Mouse (Mus musculus) stomach, embryonic 15.5 days (tissue): ENCODE results near the gene Tctn1. TPM values are rescaled to one million over a fixed set of nuclear protein-coding genes. Genes with fewer than 3 reads are reported as not detected.

Experiments
- ATAC-seq: fragments of 200-750 bp; cut with Nextera tagmentation; 2 replicates; pipeline ENCODE4 v1.8.0; 2017; ENCODE audit warnings: low read depth, moderate number of reproducible peaks, moderate TSS enrichment; ENCODE audit not compliant: insufficient read depth, low FRiP score
- H3K27ac ChIP-seq: fragments of 300-500 bp; sonication (generic); 2 replicates; pipeline ENCODE4 v1.5.1; 2015; ENCODE audit warnings: mild to moderate bottlenecking, inconsistent platforms
- H3K27me3 ChIP-seq: fragments of 300-500 bp; sonication (generic); replicated peaks from 2 replicates; pipeline ENCODE4 v1.6.1; 2015; ENCODE audit warnings: inconsistent platforms
- H3K36me3 ChIP-seq: fragments of 300-500 bp; sonication (generic); 2 replicates; pipeline ENCODE4 v1.6.1; 2015; ENCODE audit warnings: inconsistent platforms
- H3K4me1 ChIP-seq: fragments of 300-500 bp; sonication (generic); 2 replicates; pipeline ENCODE4 v1.6.1; 2015; ENCODE audit warnings: inconsistent platforms
- H3K4me2 ChIP-seq: fragments of 300-500 bp; sonication (generic); 2 replicates; pipeline ENCODE4 v1.6.1; 2015; ENCODE audit warnings: mild to moderate bottlenecking, inconsistent platforms
- H3K4me3 ChIP-seq: fragments of 300-500 bp; sonication (generic); replicated peaks from 2 replicates; pipeline ENCODE4 v1.5.1; 2015; ENCODE audit warnings: inconsistent platforms
- H3K9ac ChIP-seq: fragments of 300-500 bp; sonication (generic); 2 replicates; pipeline ENCODE4 v1.6.1; 2015; ENCODE audit warnings: inconsistent platforms
- H3K9me3 ChIP-seq: fragments of 300-500 bp; sonication (generic); 2 replicates; pipeline ENCODE4 v1.6.1; 2016; ENCODE audit warnings: inconsistent platforms
- WGBS: fragments of 180-500 bp; shearing (Covaris S2); methylation state at CpG from one replicate; pipeline ENCODE4 v1.1.7; 2015; 5-methylcytosine and 5-hydroxymethylcytosine counted together
- polyA plus RNA-seq: library from polyadenylated mRNA; unstranded; fragments of >200 nt; fragmentation: Nextera tagmentation; extraction: Ambion mirVana; gene quantifications from 2 replicates; pipeline ENCODE4 v1.2.1, GENCODE M21; 2015

The Tctn1 gene
- polyA plus RNA-seq, 1 experiment from 2014 or later: 4.8 TPM

DNA sequence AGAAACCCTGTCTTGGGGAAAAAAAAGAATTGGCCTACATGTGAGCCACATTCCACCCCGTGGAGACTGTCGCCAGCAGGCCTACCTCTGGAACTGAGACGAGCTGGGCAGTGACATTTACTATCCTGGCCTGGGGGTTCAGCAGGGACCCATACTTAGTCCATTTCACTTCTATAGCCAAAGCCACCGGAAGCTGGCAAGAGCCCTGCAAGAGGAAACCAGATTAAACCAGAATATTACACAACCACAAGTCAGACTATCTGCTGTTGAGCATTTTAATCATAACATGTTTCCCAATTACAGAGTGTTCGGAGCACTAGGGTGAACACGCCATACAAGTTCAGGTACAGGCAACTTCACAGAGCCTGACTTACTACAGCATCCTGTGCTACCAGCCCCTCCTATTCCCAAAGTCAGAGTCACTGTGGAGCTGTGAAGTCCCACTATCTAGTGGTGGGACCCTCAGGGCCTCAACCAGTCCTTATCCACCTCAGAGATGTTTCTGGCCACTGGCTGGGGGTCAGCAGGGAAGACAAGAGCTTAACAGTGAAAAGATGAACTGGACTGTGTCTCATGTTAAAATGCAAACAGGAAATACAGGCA lies 21.6 kb downstream of the Tctn1 start:
- no peak overlapping the region for H3K27ac ChIP-seq
- H3K36me3 ChIP-seq: 0 out of 2 replicates have a peak, but pooled peaks cover 5% of the 10 kb centered on the region
- H3K9ac ChIP-seq: no peak overlapping the region
- H3K4me1 ChIP-seq: no peaks in the 10 kb centered on the region
- H3K4me2 ChIP-seq: no peak overlapping the region
- no peak overlapping the region for H3K4me3 ChIP-seq
- no peaks in the 10 kb centered on the region for H3K27me3 ChIP-seq
- no peak for ATAC-seq
- 83% methylated on average over 6 of the region's 6 CpGs for WGBS
- no peaks in the 10 kb centered on the region for H3K9me3 ChIP-seq

DNA sequence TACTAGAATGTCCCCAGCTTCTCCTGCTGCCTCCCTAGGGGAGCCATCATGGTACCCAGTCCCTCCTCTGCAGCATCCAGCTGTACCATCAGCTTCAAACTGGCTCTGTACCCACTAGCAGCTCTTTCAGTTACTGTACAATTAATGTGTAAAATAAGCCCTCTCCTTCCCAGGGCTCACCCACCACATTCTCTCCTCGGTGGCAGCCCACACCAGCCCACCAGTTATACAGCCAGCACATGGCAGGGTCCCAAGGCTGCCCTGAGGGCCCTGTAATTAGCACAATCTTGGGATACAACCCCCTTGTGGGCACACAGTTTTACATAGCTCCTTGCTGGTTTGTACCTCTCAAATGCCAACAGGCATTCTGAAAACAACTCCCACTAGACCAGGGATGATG lies 23.3 kb downstream of the Tctn1 start:
- ATAC-seq: no peak
- no peaks in the 10 kb centered on the region for H3K9me3 ChIP-seq
- no peak overlapping the region for H3K4me2 ChIP-seq
- H3K4me1 ChIP-seq: no peaks in the 10 kb centered on the region
- H3K36me3 ChIP-seq: 0 out of 2 replicates have a peak, but pooled peaks cover 5% of the 10 kb centered on the region
- no peak overlapping the region for H3K9ac ChIP-seq
- WGBS: 81% methylated on average over 1 of the region's 1 CpGs
- H3K27ac ChIP-seq: no peak overlapping the region
- H3K27me3 ChIP-seq: no peaks in the 10 kb centered on the region
- no peak overlapping the region for H3K4me3 ChIP-seq

GRCm38 (mm10) chr5:122240521-122240920 lies 23.7 kb downstream of the Tctn1 start:
- Histone ChIP-seq H3K4me3 (no peak overlapping the region), H3K4me1 (no peaks in the 10 kb centered on the region), H3K9me3 (no peaks in the 10 kb centered on the region), H3K9ac (no peak overlapping the region), H3K27ac (no peak overlapping the region), H3K4me2 (no peak overlapping the region), H3K36me3 (0 out of 2 replicates have a peak, but pooled peaks cover 5% of the 10 kb centered on the region), H3K27me3 (no peaks in the 10 kb centered on the region)
- WGBS: 90% methylated on average over 11 of the region's 11 CpGs
- no peak for ATAC-seq

- Histone ChIP-seq H3K4me1 (no peaks in the 10 kb centered on the region), H3K9me3 (no peaks in the 10 kb centered on the region), H3K9ac (no peak overlapping the region), H3K27me3 (no peaks in the 10 kb centered on the region), H3K27ac (no peak overlapping the region), H3K4me2 (no peak overlapping the region), H3K36me3 (0 out of 2 replicates have a peak, but pooled peaks cover 5% of the 10 kb centered on the region), H3K4me3 (no peak overlapping the region)
- 75% methylated on average over 7 of the region's 7 CpGs for WGBS
- ATAC-seq: no peak
Observed at GRCm38 (mm10) chr5:122239618-122240017, 24.6 kb downstream of the Tctn1 start.

- 64% methylated on average over 5 of the region's 5 CpGs for WGBS
- Histone ChIP-seq H3K4me3 (no peak overlapping the region), H3K27ac (no peak overlapping the region), H3K4me2 (no peak overlapping the region), H3K9me3 (no peaks in the 10 kb centered on the region), H3K9ac (no peak overlapping the region), H3K4me1 (no peaks in the 10 kb centered on the region), H3K27me3 (no peaks in the 10 kb centered on the region), H3K36me3 (0 out of 2 replicates have a peak, but pooled peaks cover 5% of the 10 kb centered on the region)
- ATAC-seq: no peak
Observed at GRCm38 (mm10) chr5:122237200-122237599, 27.1 kb downstream of the Tctn1 start.

DNA sequence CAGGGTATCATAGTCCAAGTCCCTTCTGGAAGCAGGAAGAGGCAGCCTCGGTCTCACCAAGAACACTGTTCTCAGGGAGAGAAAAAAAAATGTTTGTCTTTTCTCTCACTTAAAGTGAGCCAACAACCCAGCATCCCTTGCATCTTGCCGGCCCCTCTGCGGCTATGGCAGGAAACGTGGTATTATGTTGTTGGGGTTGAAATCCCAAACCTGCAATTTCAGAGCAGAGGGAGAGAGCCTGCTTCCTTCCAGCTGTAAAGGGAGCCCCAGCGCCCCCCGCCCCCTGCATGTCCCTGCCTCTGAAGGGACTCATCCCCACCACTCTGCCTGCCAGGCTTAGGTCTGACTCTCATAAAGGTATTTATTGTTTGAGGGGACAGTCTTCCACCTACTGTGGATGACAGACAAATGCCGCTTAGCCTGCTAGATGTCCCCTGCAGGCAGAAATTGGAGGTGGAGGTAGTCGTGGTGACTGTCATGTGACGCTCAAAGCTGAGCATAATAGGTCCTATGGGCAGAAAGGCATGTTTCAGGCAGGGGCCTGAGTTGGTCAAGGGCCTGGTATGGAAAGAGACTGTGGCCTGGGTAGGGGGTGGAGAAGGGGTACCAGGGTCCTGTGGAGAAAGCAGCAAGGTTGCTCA lies 28.9 kb downstream of the Tctn1 start:
- no peaks in the 10 kb centered on the region for H3K4me1 ChIP-seq
- no peak overlapping the region for H3K4me3 ChIP-seq
- H3K4me2 ChIP-seq: no peak overlapping the region
- 54% methylated on average over 9 of the region's 9 CpGs for WGBS
- H3K27me3 ChIP-seq: no peaks in the 10 kb centered on the region
- no peak overlapping the region for H3K9ac ChIP-seq
- H3K36me3 ChIP-seq: 0 out of 2 replicates have a peak, but pooled peaks cover 3% of the 10 kb centered on the region
- no peaks in the 10 kb centered on the region for H3K9me3 ChIP-seq
- ATAC-seq: no peak
- H3K27ac ChIP-seq: no peak overlapping the region

DNA sequence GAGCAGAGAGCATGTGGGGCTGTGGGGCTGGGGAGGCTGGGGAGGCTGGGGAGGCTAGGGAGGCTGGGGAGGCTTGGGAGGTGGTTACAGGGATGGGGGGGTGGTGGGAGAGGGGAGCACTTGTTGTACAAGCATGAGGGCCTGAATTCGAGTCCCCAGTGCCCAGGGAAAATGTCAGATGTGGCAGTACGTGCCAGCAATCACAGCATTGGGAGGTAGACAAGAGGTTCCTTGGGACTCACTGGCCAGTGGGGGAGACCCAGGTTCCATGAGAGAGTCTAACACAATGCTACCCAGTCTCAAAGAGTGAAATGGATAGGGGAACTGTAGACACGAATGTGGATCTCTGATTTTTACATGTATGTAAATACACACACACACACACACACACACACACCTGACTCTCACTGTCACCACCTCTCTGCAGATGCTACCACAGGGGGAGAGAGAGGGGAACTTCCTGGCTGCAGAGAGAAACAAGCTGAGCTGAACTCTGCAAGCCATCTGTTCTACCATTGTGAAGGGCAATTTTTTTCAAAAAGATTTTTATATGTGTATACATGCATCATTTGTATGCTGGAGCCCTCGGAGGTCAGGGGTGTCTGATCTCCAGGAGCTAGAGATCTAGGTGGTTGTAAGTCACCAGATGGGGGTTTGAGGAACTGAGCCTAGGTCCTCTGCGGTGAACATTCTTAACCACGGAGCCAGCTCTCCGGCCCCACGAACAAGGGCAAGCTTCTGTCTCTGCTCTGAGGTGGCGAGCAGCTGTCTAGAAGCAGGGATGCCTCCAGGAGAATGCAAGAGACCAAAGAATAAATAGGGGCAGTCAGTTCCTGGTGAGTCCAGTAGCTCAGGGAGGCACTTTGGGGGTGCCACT lies 29.7 kb downstream of the Tctn1 start:
- WGBS: 70% methylated on average over 9 of the region's 9 CpGs
- Histone ChIP-seq H3K4me2 (no peak overlapping the region), H3K27me3 (no peaks in the 10 kb centered on the region), H3K9ac (no peak overlapping the region), H3K9me3 (no peaks in the 10 kb centered on the region), H3K27ac (no peak overlapping the region), H3K4me3 (no peak overlapping the region), H3K36me3 (no peaks in the 10 kb centered on the region), H3K4me1 (no peaks in the 10 kb centered on the region)
- ATAC-seq: no peak

DNA sequence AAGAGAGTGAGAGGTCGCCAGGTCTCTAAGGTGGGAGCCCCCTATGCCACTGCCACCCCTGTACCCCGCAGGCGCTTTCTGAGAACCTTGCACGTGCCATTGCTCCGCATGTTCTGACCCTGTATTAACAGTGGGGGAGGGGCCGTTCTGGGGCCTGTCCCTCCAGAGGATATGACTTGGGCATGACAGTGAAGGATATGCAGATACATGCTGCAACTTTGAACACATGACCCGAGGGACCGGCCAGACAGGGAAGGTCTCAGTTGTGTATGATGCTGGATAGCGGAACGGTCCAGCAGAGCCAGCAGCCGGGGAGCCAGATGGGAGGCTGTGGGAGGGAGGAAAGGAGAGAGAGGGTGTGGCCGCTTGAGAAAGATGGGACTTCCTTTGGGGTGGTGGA lies 30.6 kb downstream of the Tctn1 start:
- no peaks in the 10 kb centered on the region for H3K9me3 ChIP-seq
- ATAC-seq: no peak
- no peak overlapping the region for H3K9ac ChIP-seq
- WGBS: 71% methylated on average over 12 of the region's 12 CpGs
- no peak overlapping the region for H3K4me2 ChIP-seq
- no peak overlapping the region for H3K27ac ChIP-seq
- no peaks in the 10 kb centered on the region for H3K4me1 ChIP-seq
- no peak overlapping the region for H3K4me3 ChIP-seq
- no peaks in the 10 kb centered on the region for H3K27me3 ChIP-seq
- H3K36me3 ChIP-seq: no peaks in the 10 kb centered on the region

DNA sequence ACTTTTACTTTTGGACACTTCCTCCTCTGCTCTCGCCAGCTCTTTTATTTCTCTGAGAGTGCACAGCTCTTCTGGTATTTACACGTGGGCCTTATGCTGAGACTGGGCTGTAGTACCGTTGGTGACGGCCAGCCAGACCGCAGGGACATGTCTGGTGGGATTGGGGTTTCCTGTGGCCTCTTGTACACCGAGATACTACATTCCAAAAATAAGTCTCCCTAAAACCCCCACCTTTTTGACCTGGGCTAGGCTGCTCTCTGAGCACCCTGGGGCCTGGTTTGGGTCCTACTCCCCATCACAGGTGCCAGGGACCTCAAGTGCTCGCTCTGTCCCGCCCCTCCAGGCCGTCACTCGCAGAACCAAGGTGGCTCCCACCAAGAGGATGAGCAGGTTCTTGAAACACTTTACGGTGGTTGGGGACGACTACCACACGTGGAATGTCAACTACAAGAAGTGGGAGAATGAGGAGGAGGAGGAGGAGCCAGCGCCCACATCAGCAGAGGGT lies 31.1 kb downstream of the Tctn1 start:
- Histone ChIP-seq H3K4me2 (no peak overlapping the region), H3K27ac (no peak overlapping the region), H3K4me3 (no peak overlapping the region), H3K4me1 (no peaks in the 10 kb centered on the region), H3K9me3 (no peaks in the 10 kb centered on the region), H3K9ac (no peak overlapping the region), H3K36me3 (no peaks in the 10 kb centered on the region), H3K27me3 (no peaks in the 10 kb centered on the region)
- WGBS: 68% methylated on average over 14 of the region's 14 CpGs
- ATAC-seq: no peak

DNA sequence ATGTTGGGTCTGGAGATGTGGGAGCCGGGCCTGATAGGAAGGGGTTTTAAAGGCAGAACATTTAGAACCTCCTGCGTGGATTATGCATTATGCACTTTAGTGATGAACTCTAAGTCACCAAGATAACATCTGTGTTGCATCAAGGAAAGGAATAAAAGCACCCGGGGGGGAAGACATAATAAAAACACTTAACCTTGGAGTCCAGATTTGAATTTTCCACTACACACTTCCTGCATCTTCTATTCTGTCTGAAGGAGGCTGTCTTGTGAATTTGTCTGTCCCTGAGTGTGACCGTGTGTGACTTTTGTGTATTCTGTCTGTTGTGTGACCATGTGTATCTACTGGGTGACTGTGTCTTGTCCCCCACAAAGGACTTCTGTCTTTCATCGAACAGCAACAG lies 32.3 kb downstream of the Tctn1 start:
- no peak overlapping the region for H3K4me3 ChIP-seq
- 49% methylated on average over 5 of the region's 5 CpGs for WGBS
- ATAC-seq: no peak

GRCm38 (mm10) chr5:122231431-122231830 lies 32.8 kb downstream of the Tctn1 start:
- 53% methylated on average over 6 of the region's 6 CpGs for WGBS
- H3K27me3 ChIP-seq: no peaks in the 10 kb centered on the region
- no peak overlapping the region for H3K4me3 ChIP-seq
- no peak overlapping the region for H3K27ac ChIP-seq
- H3K4me2 ChIP-seq: no peak overlapping the region
- H3K4me1 ChIP-seq: no peaks in the 10 kb centered on the region
- no peaks in the 10 kb centered on the region for H3K36me3 ChIP-seq
- H3K9me3 ChIP-seq: no peaks in the 10 kb centered on the region
- H3K9ac ChIP-seq: no peak overlapping the region
- ATAC-seq: no peak

More for the DNA sequence above, 32.3 kb downstream of the Tctn1 start:
- no peak overlapping the region for H3K9ac ChIP-seq
- H3K36me3 ChIP-seq: no peaks in the 10 kb centered on the region
- no peaks in the 10 kb centered on the region for H3K9me3 ChIP-seq
- no peak overlapping the region for H3K27ac ChIP-seq
- no peak overlapping the region for H3K4me2 ChIP-seq
- no peaks in the 10 kb centered on the region for H3K4me1 ChIP-seq
- H3K27me3 ChIP-seq: no peaks in the 10 kb centered on the region

GRCm38 (mm10) chr5:122230816-122231215 lies 33.4 kb downstream of the Tctn1 start:
- Histone ChIP-seq H3K4me1 (no peaks in the 10 kb centered on the region), H3K9me3 (no peaks in the 10 kb centered on the region), H3K4me3 (no peak overlapping the region), H3K9ac (no peak overlapping the region), H3K27ac (no peak overlapping the region), H3K4me2 (no peak overlapping the region), H3K36me3 (no peaks in the 10 kb centered on the region), H3K27me3 (no peaks in the 10 kb centered on the region)
- no peak for ATAC-seq
- WGBS: 84% methylated on average over 4 of the region's 4 CpGs
